Mouse (Mus musculus) liver, adult (tissue): Measurements from ENCODE around the gene Kri1.

ENCODE experiments used
- GATA4 ChIP-seq: IDR thresholded peaks from 2 replicates; pipeline ENCODE4 v1.6.1; 2014; ENCODE audit warnings: mild to moderate bottlenecking, low read length; ENCODE audit not compliant: insufficient replicate concordance

Gene Kri1

GRCm38 (mm10) chr9:21238733-21239464 lies 48.9 kb downstream of the Kri1 start, which contains the start of gene Keap1:
Keap1 (minus strand) TSS chr9:21239361.
- TF ChIP-seq GATA4: peak; percentile 4; the same call in 1 of the 2 replicates

DNA sequence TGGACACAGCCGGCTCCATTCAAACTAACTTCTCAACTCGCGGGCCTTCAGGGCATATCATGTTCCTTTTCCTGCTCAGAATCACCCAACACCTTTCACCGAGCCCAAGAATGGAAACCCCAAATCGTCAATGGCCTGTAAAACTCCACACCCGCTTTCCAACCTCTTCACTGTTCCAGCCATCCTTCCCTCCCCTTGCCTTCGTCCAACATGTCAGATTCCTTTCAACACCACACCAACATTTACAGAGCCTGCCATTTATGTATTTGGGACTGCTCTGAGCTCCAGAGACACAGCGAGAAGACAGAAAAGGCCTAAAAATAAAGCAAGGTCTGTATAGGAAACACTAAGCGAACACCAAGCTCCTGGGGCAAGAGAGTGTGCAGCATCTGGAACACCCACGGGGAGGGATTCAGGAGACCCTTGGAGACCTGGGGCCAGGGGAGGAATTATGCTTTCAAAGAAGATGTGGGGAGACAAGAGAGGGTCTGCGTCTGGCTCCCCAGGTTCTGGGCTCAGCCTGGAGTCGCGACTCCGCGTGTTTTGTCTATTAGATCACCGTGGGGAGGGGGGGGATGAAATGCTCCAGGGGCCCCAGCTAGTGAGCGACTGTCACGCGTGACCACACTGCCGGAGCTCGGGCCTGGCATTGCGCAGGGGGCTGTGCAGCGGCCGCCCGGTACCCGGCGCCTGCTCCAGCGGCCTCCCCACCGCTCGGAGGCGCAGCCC lies 49.6 kb downstream of the Kri1 start:
- TF ChIP-seq GATA4: no peak

GRCm38 (mm10) chr9:21237368-21238003 lies 50.3 kb downstream of the Kri1 start:
- TF ChIP-seq GATA4: no peak

DNA sequence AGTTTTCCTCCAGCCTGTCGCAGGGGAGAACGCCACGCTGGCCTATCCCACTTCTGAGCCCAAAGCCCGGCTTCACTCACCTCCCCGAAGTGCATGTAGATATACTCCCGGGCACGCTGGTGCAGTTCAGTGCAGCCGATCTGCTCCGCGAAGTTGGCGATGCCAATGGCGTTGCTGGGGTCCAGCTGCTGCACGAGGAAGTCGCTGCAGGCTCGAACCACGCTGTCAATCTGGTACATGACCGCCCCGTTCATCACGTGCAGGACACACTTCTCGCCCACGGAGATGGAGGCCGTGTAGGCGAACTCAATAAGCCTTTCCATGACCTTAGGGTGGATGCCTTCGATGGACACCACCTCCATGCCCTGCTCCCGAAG lies 50.8 kb downstream of the Kri1 start:
- no peak for TF ChIP-seq GATA4

GRCm38 (mm10) chr9:21235341-21235740 lies 52.4 kb downstream of the Kri1 start:
- no peak for TF ChIP-seq GATA4

DNA sequence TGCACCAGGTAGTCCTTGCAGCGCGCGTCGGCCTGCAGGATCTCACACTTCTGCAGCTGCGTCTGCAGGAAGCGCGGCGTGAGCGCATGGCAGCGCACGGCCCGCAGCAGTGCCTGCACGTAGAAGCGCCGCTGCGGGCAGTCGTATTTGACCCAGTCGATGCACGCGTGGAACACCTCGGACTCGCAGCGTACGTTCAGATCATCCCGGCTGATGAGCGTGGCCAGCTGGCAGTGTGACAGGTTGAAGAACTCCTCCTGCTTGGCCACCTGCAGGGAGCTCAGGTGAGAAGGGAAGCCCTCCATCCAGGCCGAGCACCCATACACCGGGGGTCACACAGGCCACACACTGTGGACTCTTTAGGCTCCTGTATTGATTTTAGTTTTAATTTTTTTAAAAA lies 54.0 kb downstream of the Kri1 start:
- TF ChIP-seq GATA4: no peak

- no peak for TF ChIP-seq GATA4
These were observed 54.4 kb downstream of the Kri1 start for GRCm38 (mm10) chr9:21233366-21233765.

GRCm38 (mm10) chr9:21232867-21233266 lies 54.9 kb downstream of the Kri1 start:
- no peak for TF ChIP-seq GATA4

DNA sequence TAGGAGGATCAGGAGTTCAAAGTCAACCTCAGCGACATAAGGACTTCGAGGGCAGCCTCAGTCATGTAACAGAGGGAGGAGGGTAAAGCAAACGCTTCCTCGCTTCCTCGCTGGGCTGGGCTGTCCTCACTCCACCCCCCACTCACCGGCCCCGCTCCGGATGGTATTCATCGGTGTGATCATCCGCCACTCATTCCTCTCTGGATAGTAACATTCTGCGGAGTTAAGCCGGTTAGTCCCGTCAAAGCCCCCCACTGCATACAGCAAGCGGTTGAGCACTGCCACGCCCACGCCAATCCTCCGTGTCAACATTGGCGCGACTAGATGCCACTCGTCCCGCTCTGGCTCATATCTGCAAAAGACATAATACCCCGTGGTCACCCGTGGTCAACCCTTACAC lies 56.2 kb downstream of the Kri1 start:
- no peak for TF ChIP-seq GATA4

GRCm38 (mm10) chr9:21227342-21227741 lies 60.4 kb downstream of the Kri1 start:
- peak; percentile 84; the same call in 1 of the 2 replicates for TF ChIP-seq GATA4

DNA sequence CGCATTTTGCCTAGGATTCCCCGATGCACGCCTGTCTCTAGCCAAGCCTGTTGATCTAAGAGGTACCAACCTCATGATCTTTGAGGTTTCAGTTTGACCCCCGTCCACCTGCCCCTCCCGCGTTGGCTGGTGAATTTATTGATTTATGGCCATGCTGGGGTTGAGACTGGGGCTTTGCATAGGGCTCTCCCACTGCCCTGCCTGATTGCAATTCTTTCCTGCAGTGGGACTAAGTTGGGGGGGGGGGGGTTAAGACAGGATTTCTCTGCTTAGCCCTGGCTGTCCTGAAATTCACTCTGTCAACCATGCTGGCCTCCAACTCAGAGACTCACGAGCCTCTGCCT lies 62.4 kb downstream of the Kri1 start:
- no peak for TF ChIP-seq GATA4

DNA sequence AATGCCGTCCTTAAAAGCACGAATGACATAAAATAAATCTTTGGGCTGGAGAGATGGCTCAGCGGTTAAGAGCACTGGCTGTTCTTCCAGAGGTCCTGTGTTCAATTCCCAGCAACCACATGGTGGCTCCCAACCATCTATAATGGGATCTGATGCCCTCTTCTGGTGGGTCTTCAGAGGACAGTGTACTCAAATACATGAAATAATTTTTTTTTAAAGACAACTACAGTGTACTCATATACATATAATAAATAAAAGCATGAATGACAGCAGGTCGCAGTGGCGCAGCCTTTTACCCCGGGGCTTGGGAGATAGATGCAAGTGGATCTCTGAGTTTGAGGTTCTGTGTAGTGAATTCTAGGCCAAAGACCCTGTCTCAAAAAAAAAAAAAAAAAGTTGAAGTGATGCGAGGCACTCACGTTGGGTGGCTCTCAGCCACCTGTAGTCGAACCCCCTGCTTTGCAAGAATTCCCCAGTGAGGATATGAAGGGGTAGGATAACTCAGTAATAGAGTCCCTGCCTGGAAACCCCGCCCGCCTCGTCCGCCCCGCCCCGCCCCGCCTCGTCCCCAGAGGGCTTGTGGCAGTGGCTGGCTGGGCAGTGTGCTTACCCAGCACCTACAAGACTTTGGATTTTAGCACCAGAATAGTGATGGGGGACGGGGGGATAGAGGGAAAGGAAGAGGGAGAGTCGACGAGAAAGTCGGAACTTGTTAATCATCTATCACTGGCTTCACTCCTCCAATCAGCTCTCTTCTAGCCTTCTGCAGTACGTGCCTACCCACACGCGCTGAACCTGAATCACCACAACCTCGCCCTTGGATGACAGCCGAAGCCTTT lies 63.0 kb downstream of the Kri1 start:
- TF ChIP-seq GATA4: no peak

- no peak for TF ChIP-seq GATA4
These were observed 63.9 kb downstream of the Kri1 start for GRCm38 (mm10) chr9:21223906-21224305.
